Mouse (Mus musculus) testis, postnatal 10 days (tissue): ENCODE results near the gene Il4ra.

ENCODE experiments used
- DNase-seq: peaks from one replicate; pipeline ENCODE4 v3.0.0; 2021; ENCODE audit warnings: low spot score

Il4ra gene

GRCm38 (mm10) chr7:125600136-125600535 lies 48.2 kb downstream of the Il4ra start:
- DNase-seq, result no peak

GRCm38 (mm10) chr7:125600612-125601279 lies 48.8 kb downstream of the Il4ra start:
- DNase-seq, result no peak

- DNase-seq, result no peak
These were observed 49.4 kb downstream of the Il4ra start for GRCm38 (mm10) chr7:125601280-125601670.

GRCm38 (mm10) chr7:125601821-125602448 lies 50.0 kb downstream of the Il4ra start:
- DNase-seq, result no peak

GRCm38 (mm10) chr7:125603185-125603631 lies 51.3 kb downstream of the Il4ra start, which contains the start of gene Il21r:
Gene Il21r, plus strand, starts transcription at chr7:125603429.
- no peak for DNase-seq

- DNase-seq, result no peak
These were observed 52.7 kb downstream of the Il4ra start for GRCm38 (mm10) chr7:125604362-125605319.

- no peak for DNase-seq
These were observed 53.8 kb downstream of the Il4ra start for GRCm38 (mm10) chr7:125605725-125606139.

GRCm38 (mm10) chr7:125606265-125607164 lies 54.6 kb downstream of the Il4ra start:
- DNase-seq, result no peak

GRCm38 (mm10) chr7:125607384-125608182 lies 55.7 kb downstream of the Il4ra start:
- no peak for DNase-seq

GRCm38 (mm10) chr7:125608183-125608688 lies 56.3 kb downstream of the Il4ra start:
- no peak for DNase-seq

- no peak for DNase-seq
These were observed 61.7 kb downstream of the Il4ra start for GRCm38 (mm10) chr7:125613579-125613978.

- DNase-seq, result no peak
These were observed 63.5 kb downstream of the Il4ra start for GRCm38 (mm10) chr7:125615453-125615852.

GRCm38 (mm10) chr7:125618016-125618415 lies 66.1 kb downstream of the Il4ra start:
- DNase-seq, result no peak

GRCm38 (mm10) chr7:125620077-125620476 lies 68.2 kb downstream of the Il4ra start:
- no peak for DNase-seq

- no peak for DNase-seq
These were observed 71.1 kb downstream of the Il4ra start for GRCm38 (mm10) chr7:125622741-125623685.

- DNase-seq, result no peak
These were observed 73.3 kb downstream of the Il4ra start for GRCm38 (mm10) chr7:125625219-125625618.

- no peak for DNase-seq
These were observed 73.9 kb downstream of the Il4ra start for GRCm38 (mm10) chr7:125625829-125626228.
